Mouse (Mus musculus): ENCODE data around the gene Lcp1.

GRCm38 (mm10) chr14:75229834-75230233, 98.9 kb downstream of the Lcp1 start:
- TF ChIP-seq CTCF (conservative IDR thresholded peaks at IDR 0.05; ENCODE audit: low read length) (peak; percentile 72), NANOG (IDR thresholded peaks at IDR 0.05; ENCODE audit: borderline replicate concordance, low read length) (no peak), POU5F1 (IDR thresholded peaks at IDR 0.05; ENCODE audit: borderline replicate concordance, low read length) (no peak)

Data from E14TG2a.4 (cell line).